Mouse (Mus musculus): ENCODE data around the gene Foxe3. TPM values are rescaled to one million over a fixed set of nuclear protein-coding genes. Genes with fewer than 3 reads are reported as not detected.
A peak's percentile ranks its signal among the peaks of the same experiment; 100 is the strongest.

The Foxe3 gene
- polyA plus RNA-seq, 1 experiment from 2014 or later = not detected

- H3K4me2 ChIP-seq = no peak overlapping the region
- H3K9ac ChIP-seq = no peak overlapping the region
- no peak overlapping the region for H3K27ac ChIP-seq (replicated peaks)
- H3K9me3 ChIP-seq = no peaks in the 10 kb centered on the region
- no peak overlapping the region for H3K4me3 ChIP-seq
- H3K36me3 ChIP-seq = no peaks in the 10 kb centered on the region
- 42% methylated on average over 5 of the region's 5 CpGs for WGBS
- H3K27me3 ChIP-seq (replicated peaks) = peaks cover 75% of the 10 kb centered on the region
- no peak for ATAC-seq (ENCODE audit: extremely low read depth, insufficient number of reproducible peaks, low FRiP score, low TSS enrichment)
- no peaks in the 10 kb centered on the region for H3K4me1 ChIP-seq
Observed at GRCm38 (mm10) chr4:114945021-114945420, 19.2 kb upstream of the Foxe3 start.

- Histone ChIP-seq H3K4me2 (no peak overlapping the region), H3K27me3 (replicated peaks) (peaks cover 72% of the 10 kb centered on the region), H3K4me1 (no peaks in the 10 kb centered on the region), H3K36me3 (no peaks in the 10 kb centered on the region), H3K9me3 (no peaks in the 10 kb centered on the region), H3K9ac (no peak overlapping the region), H3K27ac (replicated peaks) (no peak overlapping the region), H3K4me3 (no peak overlapping the region)
- WGBS = 65% methylated on average over 8 of the region's 8 CpGs
- no peak for ATAC-seq (ENCODE audit: extremely low read depth, insufficient number of reproducible peaks, low FRiP score, low TSS enrichment)
Observed at GRCm38 (mm10) chr4:114942583-114942982, 16.8 kb upstream of the Foxe3 start.

- no peak overlapping the region for H3K27ac ChIP-seq (replicated peaks)
- no peaks in the 10 kb centered on the region for H3K4me1 ChIP-seq
- no peaks in the 10 kb centered on the region for H3K9me3 ChIP-seq
- H3K27me3 ChIP-seq (replicated peaks) = peaks cover 74% of the 10 kb centered on the region
- 56% methylated on average over 4 of the region's 4 CpGs for WGBS
- no peak overlapping the region for H3K9ac ChIP-seq
- H3K4me3 ChIP-seq = no peak overlapping the region
- H3K4me2 ChIP-seq = no peak overlapping the region
- no peaks in the 10 kb centered on the region for H3K36me3 ChIP-seq
- ATAC-seq (ENCODE audit: extremely low read depth, insufficient number of reproducible peaks, low FRiP score, low TSS enrichment) = no peak
Observed at GRCm38 (mm10) chr4:114942112-114942511, 16.3 kb upstream of the Foxe3 start.

GRCm38 (mm10) chr4:114941311-114941710, 15.5 kb upstream of the Foxe3 start:
- 69% methylated on average over 4 of the region's 4 CpGs for WGBS
- H3K27me3 ChIP-seq (replicated peaks) = peaks cover 68% of the 10 kb centered on the region
- H3K36me3 ChIP-seq = no peaks in the 10 kb centered on the region
- no peak overlapping the region for H3K9ac ChIP-seq
- H3K9me3 ChIP-seq = no peaks in the 10 kb centered on the region
- H3K4me2 ChIP-seq = no peak overlapping the region
- H3K27ac ChIP-seq (replicated peaks) = no peak overlapping the region
- no peak for ATAC-seq (ENCODE audit: extremely low read depth, insufficient number of reproducible peaks, low FRiP score, low TSS enrichment)
- H3K4me3 ChIP-seq = no peak overlapping the region
- no peaks in the 10 kb centered on the region for H3K4me1 ChIP-seq

- Histone ChIP-seq H3K9me3 (no peaks in the 10 kb centered on the region), H3K27ac (replicated peaks) (no peak overlapping the region), H3K9ac (no peak overlapping the region), H3K4me1 (no peaks in the 10 kb centered on the region), H3K4me3 (no peak overlapping the region), H3K4me2 (no peak overlapping the region), H3K36me3 (no peaks in the 10 kb centered on the region), H3K27me3 (replicated peaks) (peaks cover 69% of the 10 kb centered on the region)
- 46% methylated on average over 3 of the region's 3 CpGs for WGBS
- no peak for ATAC-seq (ENCODE audit: extremely low read depth, insufficient number of reproducible peaks, low FRiP score, low TSS enrichment)
Observed at GRCm38 (mm10) chr4:114938248-114938647, 12.4 kb upstream of the Foxe3 start.

GRCm38 (mm10) chr4:114937459-114938047, 11.7 kb upstream of the Foxe3 start:
- no peak for ATAC-seq (ENCODE audit: extremely low read depth, insufficient number of reproducible peaks, low FRiP score, low TSS enrichment)
- 50% methylated on average over 4 of the region's 4 CpGs for WGBS
- H3K27ac ChIP-seq (replicated peaks) = no peak overlapping the region
- no peaks in the 10 kb centered on the region for H3K36me3 ChIP-seq
- H3K4me1 ChIP-seq = no peaks in the 10 kb centered on the region
- no peak overlapping the region for H3K4me2 ChIP-seq
- peaks cover 71% of the 10 kb centered on the region for H3K27me3 ChIP-seq (replicated peaks)
- H3K9ac ChIP-seq = no peak overlapping the region
- H3K4me3 ChIP-seq = no peak overlapping the region
- H3K9me3 ChIP-seq = no peaks in the 10 kb centered on the region

- Histone ChIP-seq H3K9ac (no peak overlapping the region), H3K9me3 (no peaks in the 10 kb centered on the region), H3K4me1 (no peaks in the 10 kb centered on the region), H3K4me3 (no peak overlapping the region), H3K36me3 (no peaks in the 10 kb centered on the region), H3K27me3 (replicated peaks) (peaks cover 83% of the 10 kb centered on the region), H3K27ac (replicated peaks) (no peak overlapping the region), H3K4me2 (no peak overlapping the region)
- no peak for ATAC-seq (ENCODE audit: extremely low read depth, insufficient number of reproducible peaks, low FRiP score, low TSS enrichment)
- 74% methylated on average over 6 of the region's 6 CpGs for WGBS
Observed at GRCm38 (mm10) chr4:114934188-114934587, 8.4 kb upstream of the Foxe3 start.

GRCm38 (mm10) chr4:114932747-114933146, 6.9 kb upstream of the Foxe3 start:
- Histone ChIP-seq H3K4me2 (no peak overlapping the region), H3K4me1 (no peaks in the 10 kb centered on the region), H3K27ac (replicated peaks) (no peak overlapping the region), H3K9me3 (no peaks in the 10 kb centered on the region), H3K4me3 (no peak overlapping the region), H3K27me3 (replicated peaks) (peaks cover 85% of the 10 kb centered on the region), H3K36me3 (no peaks in the 10 kb centered on the region), H3K9ac (no peak overlapping the region)
- WGBS = 74% methylated on average over 4 of the region's 4 CpGs
- no peak for ATAC-seq (ENCODE audit: extremely low read depth, insufficient number of reproducible peaks, low FRiP score, low TSS enrichment)

- 45% methylated on average over 15 of the region's 15 CpGs for WGBS
- H3K4me3 ChIP-seq = no peak overlapping the region
- no peaks in the 10 kb centered on the region for H3K9me3 ChIP-seq
- H3K4me2 ChIP-seq = no peak overlapping the region
- no peak for ATAC-seq (ENCODE audit: extremely low read depth, insufficient number of reproducible peaks, low FRiP score, low TSS enrichment)
- H3K9ac ChIP-seq = no peak overlapping the region
- H3K4me1 ChIP-seq = peaks cover 12% of the 10 kb centered on the region
- peaks cover 95% of the 10 kb centered on the region for H3K27me3 ChIP-seq (replicated peaks)
- H3K36me3 ChIP-seq = no peaks in the 10 kb centered on the region
- no peak overlapping the region for H3K27ac ChIP-seq (replicated peaks)
Observed at GRCm38 (mm10) chr4:114929155-114929554, 3.3 kb upstream of the Foxe3 start.

GRCm38 (mm10) chr4:114924971-114925916, 569 bp downstream of the Foxe3 start:
- Histone ChIP-seq H3K4me3 (peak overlapping the region; percentile 56), H3K4me2 (peak overlapping the region; percentile 76), H3K9me3 (no peaks in the 10 kb centered on the region), H3K27me3 (replicated peaks) (peaks cover 91% of the 10 kb centered on the region), H3K4me1 (peaks cover 12% of the 10 kb centered on the region), H3K36me3 (no peaks in the 10 kb centered on the region), H3K27ac (replicated peaks) (no peak overlapping the region), H3K9ac (peak overlapping the region; percentile 50)
- no peak for ATAC-seq (ENCODE audit: extremely low read depth, insufficient number of reproducible peaks, low FRiP score, low TSS enrichment)
- WGBS = under 1% methylated on average over 121 of the region's 125 CpGs

- H3K36me3 ChIP-seq = no peaks in the 10 kb centered on the region
- H3K9ac ChIP-seq = no peak overlapping the region
- no peaks in the 10 kb centered on the region for H3K9me3 ChIP-seq
- H3K27ac ChIP-seq (replicated peaks) = no peak overlapping the region
- 37% methylated on average over 2 of the region's 2 CpGs for WGBS
- no peak overlapping the region for H3K4me2 ChIP-seq
- no peak overlapping the region for H3K4me3 ChIP-seq
- H3K4me1 ChIP-seq = 0 out of 2 replicates have a peak, but pooled peaks cover 3% of the 10 kb centered on the region
- ATAC-seq (ENCODE audit: extremely low read depth, insufficient number of reproducible peaks, low FRiP score, low TSS enrichment) = no peak
- H3K27me3 ChIP-seq (replicated peaks) = peaks cover 88% of the 10 kb centered on the region
Observed at GRCm38 (mm10) chr4:114917091-114917490, 8.7 kb downstream of the Foxe3 start.

Measured in heart, embryonic 13.5 days (tissue).